Mouse (Mus musculus): ENCODE measurements around the gene Sox2.

Sox2 gene

GRCm38 (mm10) chr3:34649726-34650620 lies at the start of gene Sox2:
TSS of gene Sox2 (plus strand) at chr3:34650405.
- peak; percentile 59 to 61 for DNase-seq (ENCODE audit: low spot score in 2 of 2)

- no peak for DNase-seq (ENCODE audit: low spot score in 2 of 2)
Observed at GRCm38 (mm10) chr3:34601116-34601515, 49.1 kb upstream of the Sox2 start.

GRCm38 (mm10) chr3:34614107-34614506 lies 36.1 kb upstream of the Sox2 start:
- DNase-seq (ENCODE audit: low spot score in 2 of 2): no peak

GRCm38 (mm10) chr3:34615526-34615925 lies 34.7 kb upstream of the Sox2 start:
- no peak for DNase-seq (ENCODE audit: low spot score in 2 of 2)

- DNase-seq (ENCODE audit: low spot score in 2 of 2): no peak
Observed at GRCm38 (mm10) chr3:34618934-34619333, 31.3 kb upstream of the Sox2 start.

- DNase-seq (ENCODE audit: low spot score in 2 of 2): no peak
Observed at GRCm38 (mm10) chr3:34620121-34620520, 30.1 kb upstream of the Sox2 start.

GRCm38 (mm10) chr3:34624721-34625270 lies 25.4 kb upstream of the Sox2 start:
- DNase-seq (ENCODE audit: low spot score in 2 of 2): no peak

GRCm38 (mm10) chr3:34626521-34626920 lies 23.7 kb upstream of the Sox2 start:
- DNase-seq (ENCODE audit: low spot score in 2 of 2): no peak

GRCm38 (mm10) chr3:34630031-34630430 lies 20.2 kb upstream of the Sox2 start:
- DNase-seq (ENCODE audit: low spot score in 2 of 2): no peak

GRCm38 (mm10) chr3:34630736-34631135 lies 19.5 kb upstream of the Sox2 start:
- no peak for DNase-seq (ENCODE audit: low spot score in 2 of 2)

- DNase-seq (ENCODE audit: low spot score in 2 of 2): no peak
Observed at GRCm38 (mm10) chr3:34636958-34637357, 13.2 kb upstream of the Sox2 start.

GRCm38 (mm10) chr3:34637481-34637880 lies 12.7 kb upstream of the Sox2 start:
- no peak for DNase-seq (ENCODE audit: low spot score in 2 of 2)

GRCm38 (mm10) chr3:34637926-34638325 lies 12.3 kb upstream of the Sox2 start:
- DNase-seq (ENCODE audit: low spot score in 2 of 2): no peak

- no peak for DNase-seq (ENCODE audit: low spot score in 2 of 2)
Observed at GRCm38 (mm10) chr3:34638344-34638743, 11.9 kb upstream of the Sox2 start.

GRCm38 (mm10) chr3:34639031-34639872 lies 11.0 kb upstream of the Sox2 start:
- DNase-seq (ENCODE audit: low spot score in 2 of 2): no peak

GRCm38 (mm10) chr3:34639873-34640270 lies 10.3 kb upstream of the Sox2 start:
- no peak for DNase-seq (ENCODE audit: low spot score in 2 of 2)

- DNase-seq (ENCODE audit: low spot score in 2 of 2): no peak
Observed at GRCm38 (mm10) chr3:34640276-34640675, 9.9 kb upstream of the Sox2 start.

- DNase-seq (ENCODE audit: low spot score in 2 of 2): no peak
Observed at GRCm38 (mm10) chr3:34640690-34641600, 9.3 kb upstream of the Sox2 start.

- DNase-seq (ENCODE audit: low spot score in 2 of 2): no peak
Observed at GRCm38 (mm10) chr3:34641756-34642497, 8.3 kb upstream of the Sox2 start.

- DNase-seq (ENCODE audit: low spot score in 2 of 2): no peak
Observed at GRCm38 (mm10) chr3:34642498-34642941, 7.7 kb upstream of the Sox2 start.

Measured in urinary bladder, postnatal 36 days (tissue).